Mouse (Mus musculus) large intestine, adult 2 months (tissue): ENCODE measurements around the gene Igflr1. TPM values are rescaled to one million over a fixed set of nuclear protein-coding genes. Genes with fewer than 3 reads are reported as not detected.

Source experiments
- DNase-seq: peaks from one replicate; pipeline ENCODE4 v3.0.0-alpha.2; 2012; ENCODE audit warnings: low read depth, low spot score
- WGBS: fragments of 180-500 bp; shearing (Covaris S2); methylation state at CpG from one replicate; pipeline ENCODE4 v1.1.7; 2018; 5-methylcytosine and 5-hydroxymethylcytosine counted together
- polyA plus RNA-seq: library from polyadenylated mRNA; depleted of rRNA; stranded (reverse); fragments of >200 nt; gene quantifications from 2 replicates; pipeline ENCODE4 v1.2.3, GENCODE M21; 2012; rRNA removed

Igflr1 gene
- polyA plus RNA-seq, 1 experiment, result 10.3 TPM

DNA sequence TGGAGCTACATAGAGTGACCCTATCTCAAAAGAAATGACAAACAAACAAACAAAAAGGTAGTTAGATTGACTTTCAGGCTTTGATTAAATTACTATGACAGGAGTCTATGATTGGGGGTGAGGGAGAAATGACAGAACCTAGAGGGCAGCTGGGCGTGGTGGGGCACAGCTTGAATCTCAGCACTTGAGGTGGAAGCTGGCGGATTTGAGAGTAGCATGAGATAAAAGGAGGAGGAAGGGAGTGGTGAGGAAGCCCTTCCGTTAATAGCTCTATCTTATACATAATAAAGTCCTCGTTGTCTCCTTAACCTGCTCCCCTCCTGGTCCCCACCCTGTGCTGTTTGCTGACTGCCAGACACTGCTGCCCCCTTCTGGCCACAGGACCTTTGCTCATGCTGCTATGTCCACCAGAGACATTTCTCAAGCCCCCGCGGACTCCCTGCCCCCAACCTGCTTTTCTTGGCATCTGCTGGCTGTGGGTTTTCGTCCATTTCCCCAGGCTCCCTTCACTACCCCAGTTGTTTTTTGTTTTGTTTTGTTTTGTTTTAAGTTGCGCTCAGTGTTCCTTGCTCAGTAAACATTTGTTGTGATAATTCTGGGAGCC, 42.6 kb downstream of the Igflr1 start:
- DNase-seq, result no peak
- 20% methylated on average over 8 of the region's 8 CpGs for WGBS

DNA sequence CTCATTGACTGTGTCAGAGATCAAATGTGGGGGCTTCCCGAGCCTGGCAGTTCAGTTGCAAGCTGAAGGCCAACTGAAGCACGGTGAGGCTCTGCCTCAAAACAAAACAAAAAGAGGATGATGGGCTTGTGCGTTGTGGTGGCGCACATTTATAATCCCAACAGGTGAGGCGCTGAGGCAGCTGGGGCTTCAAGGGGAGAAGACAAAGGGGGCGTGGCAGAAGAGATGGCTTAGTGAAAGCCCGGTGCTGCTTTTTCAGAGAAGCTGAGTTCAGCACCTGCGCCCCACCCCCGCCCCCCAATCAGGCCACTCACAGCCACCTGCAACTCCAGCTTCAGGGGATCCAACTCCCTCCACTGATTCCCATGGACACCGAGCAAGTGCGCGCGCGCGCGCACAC, 43.2 kb downstream of the Igflr1 start:
- DNase-seq, result no peak
- WGBS, result 57% methylated on average over 16 of the region's 16 CpGs

DNA sequence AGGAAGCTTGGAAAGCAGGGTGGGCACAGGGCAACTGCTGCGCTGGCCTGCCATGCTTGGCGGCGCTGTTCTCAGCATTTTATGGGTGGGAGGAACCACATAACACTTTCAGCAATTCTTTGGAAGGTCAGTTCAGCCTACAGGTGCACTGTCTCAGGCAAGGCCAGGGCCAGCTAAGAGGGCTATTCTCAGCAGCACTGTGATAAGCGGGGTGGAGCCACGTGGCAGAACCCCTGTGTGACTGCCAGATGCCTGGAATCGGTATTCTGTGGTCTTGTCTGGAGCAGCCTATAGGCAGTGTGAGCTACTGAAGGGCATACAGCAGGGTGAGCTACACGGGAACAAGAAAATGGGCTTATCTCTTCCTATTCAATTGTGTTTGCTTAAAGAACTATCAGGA, 44.8 kb downstream of the Igflr1 start:
- WGBS, result 38% methylated on average over 7 of the region's 7 CpGs
- DNase-seq, result no peak

DNA sequence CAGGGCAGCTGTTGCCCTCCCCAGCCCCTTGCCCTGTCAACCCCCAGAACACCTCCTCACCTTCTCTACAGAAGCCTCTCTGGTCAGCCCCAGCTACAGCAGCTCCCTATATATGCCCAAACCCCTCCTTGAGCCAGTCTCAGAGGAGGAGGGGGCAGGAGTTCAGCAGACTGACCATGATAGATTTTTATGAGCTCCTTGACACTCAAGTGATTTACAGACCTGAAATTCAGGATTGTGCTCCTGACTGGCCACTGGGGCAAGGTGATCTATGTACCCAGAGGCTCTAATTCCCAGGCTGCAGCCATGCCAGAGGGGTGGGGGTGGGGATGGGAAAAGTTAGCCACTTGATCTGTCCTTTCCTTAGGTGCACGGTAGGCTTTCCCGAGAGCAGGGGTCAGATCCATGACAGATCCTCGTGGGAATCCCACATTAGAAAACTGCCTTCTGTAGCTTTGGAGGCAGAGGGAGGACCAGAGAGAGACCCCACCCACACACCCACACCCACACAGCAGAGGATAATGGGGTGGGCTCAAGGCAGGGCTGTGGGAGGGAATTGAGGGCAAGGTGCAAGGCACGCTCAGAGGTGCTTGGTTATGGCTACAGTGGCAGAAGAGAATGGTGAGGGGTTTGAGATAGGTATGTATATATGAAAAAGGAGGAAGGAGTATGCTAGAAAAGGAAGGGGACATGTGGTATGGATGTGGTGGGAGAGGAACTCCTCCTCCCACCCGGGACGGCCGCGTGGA, 47.6 kb downstream of the Igflr1 start, which contains the start of gene Upk1a:
TSS of gene Upk1a (minus strand) at position 194 of the 749 bp plus-strand sequence.
- 36% methylated on average over 8 of the region's 8 CpGs for WGBS
- DNase-seq, result no peak

DNA sequence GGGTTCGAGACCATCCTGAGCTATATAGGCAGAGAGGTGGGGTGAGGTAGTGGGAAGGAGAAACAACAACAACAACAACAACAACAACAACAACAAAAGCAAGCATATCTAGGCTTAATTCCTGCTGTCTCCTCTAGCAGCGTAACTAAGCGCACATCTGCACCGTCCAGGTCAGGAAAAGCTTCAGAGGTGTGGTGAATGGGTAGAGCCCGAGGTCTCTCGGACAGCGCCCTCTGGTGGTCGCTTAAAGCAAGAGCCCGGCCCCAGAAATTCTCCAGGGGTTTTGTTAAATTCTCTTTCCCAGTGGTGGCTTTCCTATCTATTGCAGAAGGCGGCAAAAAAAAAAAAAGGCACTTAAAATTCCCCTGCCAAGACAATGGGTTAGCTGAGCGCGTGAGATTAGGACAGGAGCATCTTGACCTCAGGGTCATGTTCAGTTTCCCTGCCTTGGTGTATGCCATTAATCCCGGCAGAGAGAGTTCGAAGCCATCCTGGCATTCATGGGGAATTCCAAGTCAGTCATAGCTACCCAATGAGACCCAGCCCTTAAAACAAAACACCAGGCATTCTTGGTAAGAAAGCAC, 48.4 kb downstream of the Igflr1 start:
- no peak for DNase-seq
- WGBS, result 13% methylated on average over 14 of the region's 14 CpGs

DNA sequence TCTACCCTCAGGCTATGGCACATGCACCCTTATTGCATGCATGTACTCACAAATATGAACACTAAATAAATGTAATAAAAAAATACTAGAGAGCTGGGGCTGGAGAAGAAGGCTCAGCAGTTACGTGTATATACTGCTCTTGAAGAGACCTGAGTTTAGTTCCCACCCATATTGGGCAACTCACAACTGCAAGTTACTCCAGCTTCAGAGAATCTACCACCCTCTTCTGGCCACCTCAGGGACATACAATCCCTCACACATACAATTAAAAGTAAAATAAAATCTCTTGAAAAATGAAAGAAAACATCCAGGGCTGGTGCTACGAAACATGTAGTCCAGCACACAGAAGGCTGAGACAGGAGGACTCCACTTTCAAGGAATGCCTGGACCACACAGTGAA, 49.2 kb downstream of the Igflr1 start:
- WGBS, result 51% methylated on average over 2 of the region's 2 CpGs
- no peak for DNase-seq

DNA sequence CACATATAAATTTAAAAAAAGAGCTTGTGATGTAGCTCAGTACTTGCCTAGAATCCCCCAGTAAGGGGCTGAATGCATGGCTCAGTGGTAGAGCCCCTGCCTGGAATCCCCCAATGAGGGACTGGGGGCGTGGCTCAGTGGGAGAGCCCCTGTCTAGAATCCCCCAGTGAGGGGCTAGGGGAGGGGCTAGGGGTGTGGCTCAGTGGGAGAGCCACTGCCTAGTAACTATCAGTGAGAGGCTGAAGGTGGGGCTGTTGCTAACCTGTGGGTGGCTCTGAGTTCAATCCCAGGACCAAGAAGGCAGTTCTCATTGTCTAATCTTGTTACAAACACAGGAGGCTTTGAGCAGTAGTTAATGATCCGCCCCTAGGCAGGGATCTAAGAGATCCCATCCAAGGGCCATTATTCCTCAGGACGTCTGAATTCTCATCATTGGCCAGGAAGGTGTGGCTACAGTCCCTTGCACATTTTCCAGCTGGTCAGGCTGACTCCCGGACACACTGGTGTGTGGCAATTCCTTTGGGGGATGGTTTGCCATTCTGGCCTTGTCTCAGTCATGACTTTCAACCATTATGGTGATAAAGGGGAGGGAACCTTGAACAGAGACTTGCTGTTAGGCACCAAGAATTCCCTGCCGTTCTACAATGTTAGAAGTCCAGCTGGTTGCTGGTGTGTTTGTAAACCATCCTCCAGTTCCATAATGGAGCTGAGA, 50.0 kb downstream of the Igflr1 start:
- WGBS, result 50% methylated on average over 5 of the region's 5 CpGs
- DNase-seq, result no peak

Other genes starting within 250 kb of the Igflr1 start
- 0.31 and 0.74 TPM in 2 replicates for gene E130208F15Rik, start 243.7 kb upstream of the Igflr1 start, polyA plus RNA-seq
- 12.1 and 13.9 TPM in 2 replicates for gene Sdhaf1, start 241.5 kb upstream of the Igflr1 start, polyA plus RNA-seq
- gene Lrfn3, start 202.7 kb upstream of the Igflr1 start, polyA plus RNA-seq, result 12.7 and 13.1 TPM in 2 replicates
- 109 and 121 TPM in 2 replicates for gene Tyrobp, start 151.7 kb upstream of the Igflr1 start, polyA plus RNA-seq
- gene Hcst, start 145.6 kb upstream of the Igflr1 start, polyA plus RNA-seq, result 18.0 and 22.2 TPM in 2 replicates
- 8.6 and 9.0 TPM in 2 replicates for gene Nfkbid, start 143.7 kb upstream of the Igflr1 start, polyA plus RNA-seq
- 54.6 and 86.3 TPM in 2 replicates for gene Aplp1, start 119.9 kb upstream of the Igflr1 start, polyA plus RNA-seq
- gene Kirrel2, start 107.7 kb upstream of the Igflr1 start, polyA plus RNA-seq, result 0.06 and 0.08 TPM in 2 replicates
- gene Nphs1, start 107.1 kb upstream of the Igflr1 start, polyA plus RNA-seq, result 0.17 and 0.18 TPM in 2 replicates
- 1.6 and 7.7 TPM in 2 replicates for gene Prodh2, start 71.8 kb upstream of the Igflr1 start, polyA plus RNA-seq
- gene Arhgap33, start 30.4 kb upstream of the Igflr1 start, polyA plus RNA-seq, result 5.1 and 9.4 TPM in 2 replicates
- gene Hspb6, start 13.2 kb upstream of the Igflr1 start, polyA plus RNA-seq, result 84.8 and 94.7 TPM in 2 replicates
- gene Proser3, start 13.1 kb upstream of the Igflr1 start, polyA plus RNA-seq, result 4.3 and 7.3 TPM in 2 replicates
- gene Lin37, start 5.6 kb upstream of the Igflr1 start, polyA plus RNA-seq, result 44.9 and 45.8 TPM in 2 replicates
- gene U2af1l4, start 2.1 kb upstream of the Igflr1 start, polyA plus RNA-seq, result 46.2 and 48.2 TPM in 2 replicates
- gene Gm49396, start 2.1 kb upstream of the Igflr1 start, polyA plus RNA-seq, result 2.1 TPM in 2 replicates
- 186 and 239 TPM in 2 replicates for gene Psenen, start 1.8 kb upstream of the Igflr1 start, polyA plus RNA-seq
- gene Kmt2b, start 23.3 kb downstream of the Igflr1 start, polyA plus RNA-seq, result 31.5 and 37.2 TPM in 2 replicates
- 2.1 and 2.2 TPM in 2 replicates for gene Zbtb32, start 33.5 kb downstream of the Igflr1 start, polyA plus RNA-seq
- gene Upk1a, start 47.4 kb downstream of the Igflr1 start, polyA plus RNA-seq, result 6.7 and 8.0 TPM in 2 replicates
- gene Cox6b1, start 60.7 kb downstream of the Igflr1 start, polyA plus RNA-seq, result 933 and 1,035 TPM in 2 replicates
- not detected in 2 replicates for gene Etv2, start 70.4 kb downstream of the Igflr1 start, polyA plus RNA-seq
- 52.1 and 56.3 TPM in 2 replicates for gene Rbm42, start 84.9 kb downstream of the Igflr1 start, polyA plus RNA-seq
- gene Haus5, start 99.6 kb downstream of the Igflr1 start, polyA plus RNA-seq, result 10.0 and 12.7 TPM in 2 replicates
- gene Pmis2, start 106.2 kb downstream of the Igflr1 start, polyA plus RNA-seq, result not detected in 2 replicates
- gene 2200002J24Rik, start 133.5 kb downstream of the Igflr1 start, polyA plus RNA-seq, result 0.79 and 1.9 TPM in 2 replicates
- 0.71 and 1.2 TPM in 2 replicates for gene Atp4a, start 146.8 kb downstream of the Igflr1 start, polyA plus RNA-seq
- 227 and 258 TPM in 2 replicates for gene Tmem147, start 164.1 kb downstream of the Igflr1 start, polyA plus RNA-seq
- not detected in 2 replicates for gene Gapdhs, start 178.3 kb downstream of the Igflr1 start, polyA plus RNA-seq
- gene Sbsn, start 186.0 kb downstream of the Igflr1 start, polyA plus RNA-seq, result 0.69 and 0.73 TPM in 2 replicates
- 3.4 and 4.9 TPM in 2 replicates for gene Dmkn, start 198.3 kb downstream of the Igflr1 start, polyA plus RNA-seq
- gene Krtdap, start 222.5 kb downstream of the Igflr1 start, polyA plus RNA-seq, result 0.41 TPM in 1 of 2 replicates, not detected in the other